Mouse (Mus musculus) embryonic facial prominence, embryonic 13.5 days (tissue): ENCODE data around the gene Tpgs1. TPM values are rescaled to one million over a fixed set of nuclear protein-coding genes. Genes with fewer than 3 reads are reported as not detected.

ENCODE experiments used
- ATAC-seq: fragments of 200-750 bp; cut with Nextera tagmentation; 2 replicates; pipeline ENCODE4 v1.8.0; 2017; ENCODE audit warnings: low read depth; ENCODE audit not compliant: insufficient number of reproducible peaks, insufficient read depth, low FRiP score, low TSS enrichment
- H3K27ac ChIP-seq: fragments of 300-500 bp; sonication (generic); 2 replicates; pipeline ENCODE4 v1.5.1; 2015; ENCODE audit warnings: moderate library complexity, mild to moderate bottlenecking, inconsistent platforms
- H3K27me3 ChIP-seq: fragments of 300-500 bp; sonication (generic); 2 replicates; pipeline ENCODE4 v1.6.1; 2015; ENCODE audit warnings: mild to moderate bottlenecking, inconsistent platforms
- H3K36me3 ChIP-seq: fragments of 300-500 bp; sonication (generic); 2 replicates; pipeline ENCODE4 v1.6.1; 2015; ENCODE audit warnings: mild to moderate bottlenecking, inconsistent platforms
- H3K4me1 ChIP-seq: fragments of 300-500 bp; sonication (generic); 2 replicates; pipeline ENCODE4 v1.6.1; 2015; ENCODE audit warnings: inconsistent platforms
- H3K4me2 ChIP-seq: fragments of 300-500 bp; sonication (generic); 2 replicates; pipeline ENCODE4 v1.6.1; 2015; ENCODE audit warnings: moderate library complexity, mild to moderate bottlenecking, inconsistent platforms
- H3K4me3 ChIP-seq: fragments of 300-500 bp; sonication (generic); 2 replicates; pipeline ENCODE4 v1.5.1; 2015; ENCODE audit warnings: mild to moderate bottlenecking, inconsistent platforms
- H3K9ac ChIP-seq: fragments of 300-500 bp; sonication (generic); 2 replicates; pipeline ENCODE4 v1.6.1; 2015; ENCODE audit warnings: mild to moderate bottlenecking, inconsistent platforms
- H3K9me3 ChIP-seq: fragments of 300-500 bp; sonication (generic); 2 replicates; pipeline ENCODE4 v1.6.1; 2016; ENCODE audit warnings: inconsistent platforms
- WGBS: fragments of 180-500 bp; shearing (Covaris S2); methylation state at CpG from one replicate; pipeline ENCODE4 v1.1.7; 2015; ENCODE audit warnings: mixed read lengths; 5-methylcytosine and 5-hydroxymethylcytosine counted together
- polyA plus RNA-seq: library from polyadenylated mRNA; unstranded; fragments of >200 nt; fragmentation: Nextera tagmentation; extraction: Ambion mirVana; gene quantifications from 2 replicates; pipeline ENCODE4 v1.2.1, GENCODE M21; 2015

Tpgs1 gene
- polyA plus RNA-seq, 1 experiment from 2014 or later = 62.1 TPM

DNA sequence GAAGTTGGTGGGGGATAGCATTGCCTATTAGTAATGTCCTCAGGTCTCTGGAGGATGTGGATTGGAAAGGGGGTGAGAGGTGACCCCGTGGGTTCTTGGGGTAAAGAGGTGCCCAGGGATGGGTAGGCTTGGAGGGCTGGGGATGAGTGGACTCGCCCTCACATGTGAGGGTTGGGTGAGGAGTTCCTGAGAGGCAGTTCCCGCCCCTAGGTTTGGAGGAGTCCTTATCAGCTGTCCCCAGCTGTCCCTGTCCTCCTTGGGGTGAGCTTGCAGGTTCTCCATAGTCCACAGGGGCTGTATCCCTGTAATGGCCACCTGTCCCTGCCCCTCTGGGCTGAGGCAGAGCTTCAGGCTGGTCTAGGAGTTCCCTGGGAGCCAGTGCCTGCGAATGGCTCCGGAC, 36.8 kb downstream of the Tpgs1 start:
- no peak for ATAC-seq

GRCm38 (mm10) chr10:79706406-79707094, 37.4 kb downstream of the Tpgs1 start:
- Histone ChIP-seq H3K27me3 (no peaks in the 10 kb centered on the region), H3K27ac (no peak overlapping the region), H3K4me3 (peak overlapping the region; percentile 79; the same call in 1 of the 2 replicates), H3K9ac (peak overlapping the region; percentile 93), H3K36me3 (peaks cover 52% of the 10 kb centered on the region), H3K4me2 (peak overlapping the region; percentile 99), H3K9me3 (no peaks in the 10 kb centered on the region), H3K4me1 (peaks cover 29% of the 10 kb centered on the region)
- ATAC-seq = no peak
- 87% methylated on average over 5 of the region's 5 CpGs for WGBS

More for the DNA sequence above, 36.8 kb downstream of the Tpgs1 start:
- Histone ChIP-seq H3K36me3 (peaks cover 46% of the 10 kb centered on the region), H3K27me3 (no peaks in the 10 kb centered on the region), H3K4me3 (peak overlapping the region; percentile 79), H3K9me3 (no peaks in the 10 kb centered on the region), H3K27ac (no peak overlapping the region), H3K4me1 (peaks cover 33% of the 10 kb centered on the region), H3K9ac (peak overlapping the region; percentile 93), H3K4me2 (peak overlapping the region; percentile 99)
- WGBS = 85% methylated on average over 5 of the region's 5 CpGs

GRCm38 (mm10) chr10:79707162-79707561, 38.0 kb downstream of the Tpgs1 start:
- peaks cover 58% of the 10 kb centered on the region for H3K36me3 ChIP-seq
- no peaks in the 10 kb centered on the region for H3K27me3 ChIP-seq
- H3K4me2 ChIP-seq = 0 out of 2 replicates have a peak overlapping the region, but pooled peaks have one; percentile 9
- H3K9me3 ChIP-seq = no peaks in the 10 kb centered on the region
- 85% methylated on average over 1 of the region's 1 CpGs for WGBS
- peak overlapping the region; percentile 93; the same call in 1 of the 2 replicates for H3K9ac ChIP-seq
- no peak for ATAC-seq
- no peak overlapping the region for H3K27ac ChIP-seq
- H3K4me1 ChIP-seq = peaks cover 29% of the 10 kb centered on the region
- no peak overlapping the region for H3K4me3 ChIP-seq

- WGBS = 62% methylated on average over 4 of the region's 4 CpGs
- Histone ChIP-seq H3K4me3 (no peak overlapping the region), H3K9ac (no peak overlapping the region), H3K4me1 (peaks cover 29% of the 10 kb centered on the region), H3K4me2 (no peak overlapping the region), H3K9me3 (no peaks in the 10 kb centered on the region), H3K27ac (no peak overlapping the region), H3K36me3 (peaks cover 58% of the 10 kb centered on the region), H3K27me3 (no peaks in the 10 kb centered on the region)
- ATAC-seq = no peak
Measured at GRCm38 (mm10) chr10:79707759-79708158, 38.6 kb downstream of the Tpgs1 start.

DNA sequence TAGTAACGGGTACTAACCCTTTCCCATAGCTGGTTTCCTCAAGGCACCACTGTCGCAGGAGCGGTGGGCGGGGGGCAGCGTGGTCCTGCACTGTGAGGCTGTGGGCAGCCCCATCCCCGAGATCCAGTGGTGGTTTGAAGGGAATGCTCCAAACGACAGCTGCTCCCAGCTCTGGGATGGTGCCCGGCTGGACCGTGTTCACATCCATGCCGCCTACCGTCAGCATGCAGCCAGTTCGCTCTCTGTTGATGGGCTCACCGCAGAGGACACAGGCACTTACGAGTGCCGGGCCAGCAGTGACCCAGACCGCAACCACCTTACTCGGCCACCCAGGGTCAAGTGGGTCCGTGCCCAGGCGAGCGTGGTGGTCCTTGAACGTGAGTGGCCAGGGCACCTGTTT, 39.5 kb downstream of the Tpgs1 start:
- ATAC-seq = no peak
- peaks cover 29% of the 10 kb centered on the region for H3K4me1 ChIP-seq
- H3K27ac ChIP-seq = no peak overlapping the region
- no peak overlapping the region for H3K4me3 ChIP-seq
- no peak overlapping the region for H3K4me2 ChIP-seq
- H3K27me3 ChIP-seq = peaks cover 4% of the 10 kb centered on the region; the same call in 1 of the 2 replicates
- H3K9me3 ChIP-seq = no peaks in the 10 kb centered on the region
- 0 out of 2 replicates have a peak overlapping the region, but pooled peaks have one; percentile 16 for H3K9ac ChIP-seq
- H3K36me3 ChIP-seq = peaks cover 58% of the 10 kb centered on the region
- 86% methylated on average over 21 of the region's 21 CpGs for WGBS

- peaks cover 10% of the 10 kb centered on the region for H3K27me3 ChIP-seq
- 78% methylated on average over 7 of the region's 7 CpGs for WGBS
- H3K36me3 ChIP-seq = peaks cover 58% of the 10 kb centered on the region
- H3K9ac ChIP-seq = 0 out of 2 replicates have a peak overlapping the region, but pooled peaks have one; percentile 16
- ATAC-seq = no peak
- no peaks in the 10 kb centered on the region for H3K9me3 ChIP-seq
- peaks cover 29% of the 10 kb centered on the region for H3K4me1 ChIP-seq
- H3K4me3 ChIP-seq = no peak overlapping the region
- no peak overlapping the region for H3K27ac ChIP-seq
- H3K4me2 ChIP-seq = no peak overlapping the region
Measured at GRCm38 (mm10) chr10:79709307-79709706, 40.1 kb downstream of the Tpgs1 start.

- peaks cover 49% of the 10 kb centered on the region for H3K36me3 ChIP-seq
Measured at GRCm38 (mm10) chr10:79712029-79712428, 42.9 kb downstream of the Tpgs1 start.

DNA sequence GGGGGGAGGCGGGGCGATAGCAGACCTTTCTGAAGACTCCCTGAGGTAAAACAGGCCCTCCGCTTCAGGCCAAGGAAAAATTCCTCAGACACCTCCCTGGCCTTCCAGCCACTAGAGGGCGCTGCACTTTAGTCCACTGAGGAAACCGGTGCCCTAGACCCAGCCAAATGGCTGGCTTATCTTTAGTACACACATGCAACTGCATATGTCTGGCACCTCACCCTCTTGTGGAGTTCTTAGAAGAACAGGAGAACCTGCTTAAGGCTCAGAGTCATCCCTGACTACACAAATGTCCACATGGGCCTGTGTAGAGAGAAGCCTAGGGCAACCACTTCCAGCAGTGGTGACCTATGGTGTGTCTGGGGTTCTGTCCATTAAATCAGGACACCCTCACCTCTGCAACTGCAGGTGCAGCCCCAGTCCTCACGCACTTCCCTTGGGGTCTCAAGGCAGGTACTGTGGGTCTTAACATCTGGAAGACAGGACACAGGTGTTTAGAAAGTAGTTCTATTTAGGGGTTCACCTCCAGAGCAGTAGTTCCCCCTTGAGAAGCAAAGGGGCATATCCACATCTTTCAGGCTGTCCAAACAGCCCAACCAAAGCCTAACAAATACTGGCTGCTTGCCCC, 43.4 kb downstream of the Tpgs1 start:
- H3K9me3 ChIP-seq = no peaks in the 10 kb centered on the region
- ATAC-seq = no peak
- peaks cover 16% of the 10 kb centered on the region for H3K4me1 ChIP-seq
- WGBS = 16% methylated on average over 4 of the region's 6 CpGs
- H3K27me3 ChIP-seq = peaks cover 43% of the 10 kb centered on the region
- H3K27ac ChIP-seq = no peak overlapping the region
- H3K4me3 ChIP-seq = no peak overlapping the region
- H3K36me3 ChIP-seq = peaks cover 43% of the 10 kb centered on the region
- no peak overlapping the region for H3K9ac ChIP-seq
- no peak overlapping the region for H3K4me2 ChIP-seq

More at GRCm38 (mm10) chr10:79712029-79712428, 42.9 kb downstream of the Tpgs1 start:
- Histone ChIP-seq H3K9me3 (no peaks in the 10 kb centered on the region), H3K9ac (no peak overlapping the region), H3K4me2 (no peak overlapping the region), H3K4me1 (peaks cover 16% of the 10 kb centered on the region), H3K27ac (no peak overlapping the region), H3K27me3 (peaks cover 37% of the 10 kb centered on the region), H3K4me3 (no peak overlapping the region)
- peak; percentile 12; the same call in 1 of the 2 replicates for ATAC-seq
- 77% methylated on average over 1 of the region's 1 CpGs for WGBS

GRCm38 (mm10) chr10:79713163-79713562, 44.0 kb downstream of the Tpgs1 start:
- no peak overlapping the region for H3K4me3 ChIP-seq
- H3K36me3 ChIP-seq = peaks cover 39% of the 10 kb centered on the region
- H3K4me2 ChIP-seq = no peak overlapping the region
- H3K9me3 ChIP-seq = no peaks in the 10 kb centered on the region
- 15% methylated on average over 1 of the region's 1 CpGs for WGBS
- ATAC-seq = no peak
- H3K27ac ChIP-seq = no peak overlapping the region
- peaks cover 17% of the 10 kb centered on the region for H3K4me1 ChIP-seq
- H3K9ac ChIP-seq = no peak overlapping the region
- H3K27me3 ChIP-seq = peaks cover 49% of the 10 kb centered on the region

- 62% methylated on average over 4 of the region's 4 CpGs for WGBS
Measured at GRCm38 (mm10) chr10:79714996-79715395, 45.8 kb downstream of the Tpgs1 start.

GRCm38 (mm10) chr10:79716254-79716987, 47.3 kb downstream of the Tpgs1 start, which contains the start of gene Hcn2:
Gene Hcn2, plus strand, starts transcription at chr10:79716634.
- H3K9me3 ChIP-seq = no peaks in the 10 kb centered on the region
- peaks cover 66% of the 10 kb centered on the region for H3K27me3 ChIP-seq

More at GRCm38 (mm10) chr10:79714996-79715395, 45.8 kb downstream of the Tpgs1 start:
- peaks cover 17% of the 10 kb centered on the region for H3K4me1 ChIP-seq
- H3K9me3 ChIP-seq = no peaks in the 10 kb centered on the region
- no peak for ATAC-seq
- no peak overlapping the region for H3K4me3 ChIP-seq
- H3K4me2 ChIP-seq = no peak overlapping the region
- H3K27me3 ChIP-seq = peaks cover 61% of the 10 kb centered on the region
- H3K27ac ChIP-seq = no peak overlapping the region
- peaks cover 22% of the 10 kb centered on the region for H3K36me3 ChIP-seq
- H3K9ac ChIP-seq = no peak overlapping the region

More at GRCm38 (mm10) chr10:79716254-79716987, 47.3 kb downstream of the Tpgs1 start, which contains the start of gene Hcn2:
- no peak for ATAC-seq
- H3K4me3 ChIP-seq = peak within 1 kb of the TSS; percentile 61
- 1% methylated on average over 51 of the region's 91 CpGs for WGBS
- H3K36me3 ChIP-seq = peaks cover 8% of the 10 kb centered on the region
- H3K9ac ChIP-seq = peak within 1 kb of the TSS; percentile 61
- no peak within 1 kb of the TSS for H3K27ac ChIP-seq
- H3K4me2 ChIP-seq = peak within 1 kb of the TSS; percentile 97
- H3K4me1 ChIP-seq = peaks cover 17% of the 10 kb centered on the region
